Mouse (Mus musculus) limb, embryonic 11.5 days (tissue): ENCODE results near the gene Nppb. TPM values are rescaled to one million over a fixed set of nuclear protein-coding genes. Genes with fewer than 3 reads are reported as not detected.

ENCODE experiments used
- ATAC-seq: fragments of 200-750 bp; cut with Nextera tagmentation; 2 replicates; pipeline ENCODE4 v1.8.0; 2017; ENCODE audit warnings: low read depth; ENCODE audit not compliant: insufficient number of reproducible peaks, low FRiP score, low TSS enrichment
- DNase-seq: peaks from one replicate; pipeline ENCODE4 v3.0.0-alpha.2; 2015; ENCODE audit warnings: low spot score
- H3K27ac ChIP-seq: fragments of 300-500 bp; sonication (generic); replicated peaks from 2 replicates; pipeline ENCODE4 v1.5.1; 2014; ENCODE audit warnings: low read depth, mild to moderate bottlenecking, low read length
- H3K27me3 ChIP-seq: fragments of 300-500 bp; sonication (generic); 2 replicates; pipeline ENCODE4 v1.6.1; 2014; ENCODE audit warnings: mild to moderate bottlenecking, low read length, mixed read lengths; ENCODE audit not compliant: control insufficient read depth, insufficient read depth
- H3K36me3 ChIP-seq: fragments of 300-500 bp; sonication (generic); 2 replicates; pipeline ENCODE4 v1.6.1; 2014; ENCODE audit warnings: mild to moderate bottlenecking, low read length, moderate library complexity, mixed read lengths; ENCODE audit not compliant: control insufficient read depth, insufficient read depth
- H3K4me1 ChIP-seq: fragments of 300-500 bp; sonication (generic); 2 replicates; pipeline ENCODE4 v1.6.1; 2014; ENCODE audit warnings: low read length, mixed read lengths; ENCODE audit not compliant: control insufficient read depth, insufficient read depth
- H3K4me2 ChIP-seq: fragments of 300-500 bp; sonication (generic); 2 replicates; pipeline ENCODE4 v1.6.1; 2014; ENCODE audit warnings: low read depth, mild to moderate bottlenecking, moderate library complexity; ENCODE audit not compliant: severe bottlenecking
- H3K4me3 ChIP-seq: fragments of 300-500 bp; sonication (generic); 2 replicates; pipeline ENCODE4 v1.5.1; 2014; ENCODE audit warnings: low read depth, low read length
- H3K9ac ChIP-seq: fragments of 300-500 bp; sonication (generic); 2 replicates; pipeline ENCODE4 v1.6.1; 2014; ENCODE audit warnings: mild to moderate bottlenecking, low read length
- H3K9me3 ChIP-seq: fragments of 300-500 bp; sonication (generic); 2 replicates; pipeline ENCODE4 v1.6.1; 2016; ENCODE audit warnings: low read length; ENCODE audit not compliant: control insufficient read depth
- WGBS: fragments of 180-500 bp; shearing (Covaris S2); extraction: QIAGEN DNeasy Blood & Tissue Kit; methylation state at CpG from one replicate; pipeline ENCODE4 v1.1.7; 2014; 5-methylcytosine and 5-hydroxymethylcytosine counted together
- polyA plus RNA-seq: library from polyadenylated mRNA; unstranded; fragments of >200 nt; fragmentation: Nextera tagmentation; extraction: Ambion mirVana; gene quantifications from 2 replicates; pipeline ENCODE4 v1.2.1, GENCODE M21; 2014

Nppb gene
- polyA plus RNA-seq, 1 experiment from 2014 or later = not detected

- Histone ChIP-seq H3K4me2 (no peak overlapping the region), H3K4me3 (no peak overlapping the region), H3K36me3 (peaks cover 42% of the 10 kb centered on the region), H3K9me3 (no peaks in the 10 kb centered on the region), H3K4me1 (no peaks in the 10 kb centered on the region), H3K27me3 (no peaks in the 10 kb centered on the region), H3K27ac (no peak overlapping the region), H3K9ac (no peak overlapping the region)
- no peak for DNase-seq
- no peak for ATAC-seq
- WGBS = 88% methylated on average over 4 of the region's 4 CpGs
Measured at GRCm38 (mm10) chr4:148012216-148012615, 26.6 kb downstream of the Nppb start.

- no peaks in the 10 kb centered on the region for H3K27me3 ChIP-seq
- peak; percentile 25 for DNase-seq
- H3K4me2 ChIP-seq = no peak overlapping the region
- no peak overlapping the region for H3K27ac ChIP-seq
- no peaks in the 10 kb centered on the region for H3K9me3 ChIP-seq
- H3K4me3 ChIP-seq = no peak overlapping the region
- no peaks in the 10 kb centered on the region for H3K4me1 ChIP-seq
- H3K9ac ChIP-seq = no peak overlapping the region
- WGBS = 85% methylated on average over 10 of the region's 10 CpGs
- H3K36me3 ChIP-seq = peaks cover 41% of the 10 kb centered on the region
- ATAC-seq = no peak
Measured at GRCm38 (mm10) chr4:148015418-148015817, 29.8 kb downstream of the Nppb start.

- DNase-seq (no peak), ATAC-seq (no peak)
- no peak overlapping the region for H3K4me3 ChIP-seq
- WGBS = 84% methylated on average over 3 of the region's 3 CpGs
- H3K9me3 ChIP-seq = no peaks in the 10 kb centered on the region
- H3K9ac ChIP-seq = no peak overlapping the region
- H3K36me3 ChIP-seq = peaks cover 35% of the 10 kb centered on the region
- H3K27me3 ChIP-seq = no peaks in the 10 kb centered on the region
- H3K27ac ChIP-seq = no peak overlapping the region
- H3K4me2 ChIP-seq = no peak overlapping the region
- no peaks in the 10 kb centered on the region for H3K4me1 ChIP-seq
Measured at GRCm38 (mm10) chr4:148016981-148017380, 31.4 kb downstream of the Nppb start.

- H3K27me3 ChIP-seq = no peaks in the 10 kb centered on the region
- ATAC-seq = no peak
- WGBS = 81% methylated on average over 2 of the region's 2 CpGs
- no peak overlapping the region for H3K27ac ChIP-seq
- DNase-seq = no peak
- no peak overlapping the region for H3K9ac ChIP-seq
- no peak overlapping the region for H3K4me3 ChIP-seq
- H3K4me1 ChIP-seq = no peaks in the 10 kb centered on the region
- H3K36me3 ChIP-seq = peaks cover 27% of the 10 kb centered on the region
- H3K4me2 ChIP-seq = no peak overlapping the region
- no peaks in the 10 kb centered on the region for H3K9me3 ChIP-seq
Measured at GRCm38 (mm10) chr4:148018410-148018809, 32.8 kb downstream of the Nppb start.

- no peaks in the 10 kb centered on the region for H3K27me3 ChIP-seq
- no peak for ATAC-seq
- H3K36me3 ChIP-seq = peaks cover 26% of the 10 kb centered on the region
- WGBS = 98% methylated on average over 3 of the region's 3 CpGs
- H3K9ac ChIP-seq = no peak overlapping the region
- no peak overlapping the region for H3K4me2 ChIP-seq
- no peaks in the 10 kb centered on the region for H3K9me3 ChIP-seq
- no peak for DNase-seq
- no peaks in the 10 kb centered on the region for H3K4me1 ChIP-seq
- no peak overlapping the region for H3K27ac ChIP-seq
- H3K4me3 ChIP-seq = no peak overlapping the region
Measured at GRCm38 (mm10) chr4:148024003-148024402, 38.4 kb downstream of the Nppb start.

GRCm38 (mm10) chr4:148029297-148029696, 43.7 kb downstream of the Nppb start:
- no peaks in the 10 kb centered on the region for H3K4me1 ChIP-seq
- H3K4me2 ChIP-seq = no peak overlapping the region
- peaks cover 19% of the 10 kb centered on the region for H3K36me3 ChIP-seq
- no peak overlapping the region for H3K27ac ChIP-seq
- no peaks in the 10 kb centered on the region for H3K9me3 ChIP-seq
- 92% methylated on average over 7 of the region's 7 CpGs for WGBS
- no peak for ATAC-seq
- no peak for DNase-seq
- H3K4me3 ChIP-seq = no peak overlapping the region
- no peaks in the 10 kb centered on the region for H3K27me3 ChIP-seq
- H3K9ac ChIP-seq = no peak overlapping the region

- Histone ChIP-seq H3K4me1 (no peaks in the 10 kb centered on the region), H3K27ac (no peak overlapping the region), H3K9me3 (no peaks in the 10 kb centered on the region), H3K36me3 (peaks cover 9% of the 10 kb centered on the region), H3K27me3 (no peaks in the 10 kb centered on the region), H3K4me2 (no peak overlapping the region), H3K9ac (no peak overlapping the region), H3K4me3 (no peak overlapping the region)
- no peak for ATAC-seq
- no peak for DNase-seq
- 90% methylated on average over 5 of the region's 5 CpGs for WGBS
Measured at GRCm38 (mm10) chr4:148030506-148030905, 44.9 kb downstream of the Nppb start.

- Histone ChIP-seq H3K9ac (no peak overlapping the region), H3K27me3 (no peaks in the 10 kb centered on the region), H3K9me3 (no peaks in the 10 kb centered on the region), H3K36me3 (peaks cover 4% of the 10 kb centered on the region; the same call in 1 of the 2 replicates), H3K4me1 (peaks cover 4% of the 10 kb centered on the region), H3K4me2 (no peak overlapping the region), H3K27ac (no peak overlapping the region), H3K4me3 (no peak overlapping the region)
- DNase-seq (no peak), ATAC-seq (no peak)
- WGBS = 84% methylated on average over 7 of the region's 7 CpGs
Measured at GRCm38 (mm10) chr4:148033858-148034410, 48.3 kb downstream of the Nppb start.

GRCm38 (mm10) chr4:148035440-148035839, 49.9 kb downstream of the Nppb start:
- no peak for ATAC-seq
- Histone ChIP-seq H3K27me3 (no peaks in the 10 kb centered on the region), H3K4me3 (no peak overlapping the region), H3K4me1 (peaks cover 11% of the 10 kb centered on the region), H3K27ac (no peak overlapping the region), H3K9ac (no peak overlapping the region), H3K9me3 (no peaks in the 10 kb centered on the region), H3K4me2 (no peak overlapping the region), H3K36me3 (0 out of 2 replicates have a peak, but pooled peaks cover under 1% of the 10 kb centered on the region)
- DNase-seq = no peak
- WGBS = 85% methylated on average over 3 of the region's 3 CpGs
